Mouse (Mus musculus): ENCODE results near the gene Ddx54.

DNA sequence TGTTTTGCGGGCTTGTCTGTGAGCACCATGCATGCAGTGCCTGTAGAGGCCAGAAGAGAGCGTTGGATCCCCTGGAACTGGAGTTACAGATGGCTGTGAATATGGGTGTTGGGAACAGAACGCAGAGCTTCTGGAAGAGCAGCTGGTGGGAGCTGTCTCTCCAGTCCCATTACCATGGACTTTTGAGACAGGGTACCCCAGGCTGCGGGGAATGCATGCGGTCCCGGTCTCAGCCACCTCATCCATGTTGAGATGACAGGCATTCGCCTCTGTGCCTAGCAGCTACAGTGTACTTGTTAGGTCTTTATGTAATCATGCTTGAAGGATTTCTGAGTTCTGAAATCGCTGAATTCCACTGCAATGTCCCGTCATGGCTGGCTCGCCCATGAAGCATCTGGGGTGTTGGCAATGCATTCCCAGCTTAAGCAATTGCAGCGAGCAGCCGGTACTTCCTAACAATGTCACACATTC lies 43.8 kb downstream of the Ddx54 start:
- TF ChIP-seq POLR2A (IDR thresholded peaks at IDR 0.05; ENCODE audit: borderline replicate concordance, low read depth, low read length), result no peak
- TF ChIP-seq CTCF (IDR thresholded peaks at IDR 0.05; ENCODE audit: low read depth, low read length), result no peak
